Mouse (Mus musculus) adrenal gland, adult (tissue): Measurements from ENCODE around the gene Alk.

ENCODE experiments used
- DNase-seq, 2 experiments: peaks; one replicate each; pipeline ENCODE4 v3.0.0; 2022 to 2023; ENCODE audit warnings: low spot score in 1 of 2; ENCODE audit not compliant: inconsistent age in 2 of 2

The Alk gene

GRCm38 (mm10) chr17:71935837-71936236 lies 668.6 kb downstream of the Alk start:
- DNase-seq = no peak

GRCm38 (mm10) chr17:71935336-71935735 lies 669.1 kb downstream of the Alk start:
- no peak for DNase-seq

- DNase-seq = no peak
Observed at GRCm38 (mm10) chr17:71914941-71915340, 689.5 kb downstream of the Alk start.

GRCm38 (mm10) chr17:71914541-71914940 lies 689.9 kb downstream of the Alk start:
- no peak for DNase-seq

GRCm38 (mm10) chr17:71913188-71913587 lies 691.2 kb downstream of the Alk start:
- DNase-seq = no peak

- DNase-seq = peak; percentile 10 to 50
Observed at GRCm38 (mm10) chr17:71909107-71909506, 695.3 kb downstream of the Alk start.

GRCm38 (mm10) chr17:71881369-71881768 lies 723.1 kb downstream of the Alk start:
- no peak for DNase-seq

- DNase-seq = no peak
Observed at GRCm38 (mm10) chr17:71875492-71875891, 728.9 kb downstream of the Alk start.

- DNase-seq = no peak
Observed at GRCm38 (mm10) chr17:71874795-71875194, 729.6 kb downstream of the Alk start.

GRCm38 (mm10) chr17:71874077-71874476 lies 730.4 kb downstream of the Alk start:
- DNase-seq = peak; percentile 60 to 84

GRCm38 (mm10) chr17:71872976-71873375 lies 731.5 kb downstream of the Alk start:
- DNase-seq = peak; percentile 9 to 54

GRCm38 (mm10) chr17:71871981-71872380 lies 732.4 kb downstream of the Alk start:
- no peak for DNase-seq

- no peak for DNase-seq
Observed at GRCm38 (mm10) chr17:71870641-71871040, 733.8 kb downstream of the Alk start.

GRCm38 (mm10) chr17:71870232-71870621 lies 734.2 kb downstream of the Alk start:
- DNase-seq = no peak

GRCm38 (mm10) chr17:71869372-71870231 lies 734.8 kb downstream of the Alk start:
- peak; percentile 21 to 56 for DNase-seq

GRCm38 (mm10) chr17:71868828-71869227 lies 735.6 kb downstream of the Alk start:
- no peak for DNase-seq

GRCm38 (mm10) chr17:71867892-71868291 lies 736.5 kb downstream of the Alk start:
- no peak for DNase-seq

- no peak for DNase-seq
Observed at GRCm38 (mm10) chr17:71865437-71865836, 739.0 kb downstream of the Alk start.

- DNase-seq = no peak
Observed at GRCm38 (mm10) chr17:71864039-71864438, 740.4 kb downstream of the Alk start.

- no peak for DNase-seq
Observed at GRCm38 (mm10) chr17:71862895-71863294, 741.5 kb downstream of the Alk start.

GRCm38 (mm10) chr17:71862184-71862583 lies 742.2 kb downstream of the Alk start:
- no peak for DNase-seq

- DNase-seq = no peak
Observed at GRCm38 (mm10) chr17:71831960-71832359, 772.5 kb downstream of the Alk start.
